Mouse (Mus musculus): Measurements from ENCODE around the gene Isca1. TPM values are rescaled to one million over a fixed set of nuclear protein-coding genes. Genes with fewer than 3 reads are reported as not detected.
"Not testable (repeated sequence)": the region's sequence is repeated elsewhere in the genome, so short reads cannot be mapped to it uniquely, and the experiment has no call there.

The Isca1 gene
- polyA plus RNA-seq, 2 experiments = 138 to 252 TPM

DNA sequence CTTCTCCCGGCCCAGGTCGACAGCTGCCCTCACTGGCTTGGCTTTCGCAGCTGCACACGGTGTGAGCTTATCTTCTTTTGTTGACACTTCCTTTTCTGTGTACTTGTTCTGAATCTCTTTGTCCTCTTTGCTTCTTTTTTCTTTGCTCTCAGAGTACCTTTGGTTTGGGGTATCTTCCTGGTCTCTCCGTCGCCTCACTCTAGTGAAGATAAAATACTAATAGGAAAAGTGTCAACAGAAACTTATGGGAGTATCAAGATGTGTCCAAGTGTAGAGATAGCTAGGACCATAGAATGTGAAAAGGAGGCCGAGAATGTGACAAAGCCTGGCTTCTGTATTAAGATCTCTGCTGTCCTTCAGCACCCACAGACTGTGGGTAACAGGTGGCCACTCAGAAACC lies 12.5 kb upstream of the Isca1 start, which contains the start of gene Gm49354:
Gene Gm49354 (minus strand): TSS at position 101 of the 400 bp plus-strand sequence.
- Histone ChIP-seq H3K9ac (replicated peaks) (no peak within 1 kb of the TSS), H3K4me3 (ENCODE audit: insufficient read depth in 1 of 2, low read depth in 2 of 2, low read length in 2 of 2) (no peak within 1 kb of the TSS), H3K27ac (no peak within 1 kb of the TSS), H3K4me1 (replicated peaks; ENCODE audit: control insufficient read depth in 2 of 2, insufficient read depth in 2 of 2, low read length in 1 of 2) (no peaks in the 10 kb centered on the region; a peak in 2 of 4 replicates), H3K36me3 (replicated peaks; ENCODE audit: control insufficient read depth, insufficient read depth, low read depth) (peaks cover 99% of the 10 kb centered on the region), H3K4me2 (ENCODE audit: low read depth) (no peak within 1 kb of the TSS), H3K27me3 (ENCODE audit: control insufficient read depth, insufficient read depth, low read length) (no peaks in the 10 kb centered on the region), H3K9me3 (ENCODE audit: control insufficient read depth, low read length) (no peaks in the 10 kb centered on the region)
- no peak for ATAC-seq (ENCODE audit: insufficient read depth)
- no peak for DNase-seq (ENCODE audit: low read depth in 3 of 3, low spot score in 3 of 3)
- TF ChIP-seq CTCF (IDR thresholded peaks at IDR 0.05; ENCODE audit: low read depth) (no peak), EP300 (IDR thresholded peaks at IDR 0.05; ENCODE audit: low read depth) (no peak)
- 73% methylated on average over 7 of the region's 7 CpGs for WGBS (ENCODE audit: insufficient replicate concordance)

DNA sequence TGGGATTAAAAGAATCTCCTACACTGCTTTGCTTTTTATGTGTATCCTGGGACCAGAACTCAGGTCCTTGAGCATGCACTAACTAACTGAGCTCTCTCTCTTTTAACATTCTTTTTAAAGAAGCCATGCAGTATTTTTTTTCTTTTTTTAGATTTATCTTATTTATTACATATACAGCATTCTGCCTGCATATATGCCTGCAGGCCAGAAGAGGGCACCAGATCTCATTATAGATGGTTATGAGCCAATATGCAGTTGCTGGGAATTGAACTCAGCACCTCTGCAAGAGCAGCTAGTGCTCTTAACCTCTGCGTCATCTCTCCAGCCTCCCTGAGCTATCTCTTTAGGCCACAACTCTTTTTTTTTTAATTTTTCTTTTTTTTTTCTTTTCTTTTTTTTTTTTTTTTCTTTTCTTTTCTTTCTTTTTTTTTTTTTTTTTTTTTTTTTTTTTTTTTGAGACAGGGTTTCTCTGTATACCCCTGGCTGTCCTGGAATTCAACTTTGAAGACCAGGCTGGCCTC lies 10.2 kb upstream of the Isca1 start:
- not testable (repeated sequence) for ATAC-seq (ENCODE audit: insufficient read depth); DNase-seq (ENCODE audit: low read depth in 3 of 3, low spot score in 3 of 3); H3K9ac ChIP-seq (replicated peaks); H3K27me3 ChIP-seq (ENCODE audit: control insufficient read depth, insufficient read depth, low read length); H3K9me3 ChIP-seq (ENCODE audit: control insufficient read depth, low read length); H3K4me1 ChIP-seq (replicated peaks; ENCODE audit: control insufficient read depth in 2 of 2, insufficient read depth in 2 of 2, low read length in 1 of 2); H3K4me2 ChIP-seq (ENCODE audit: low read depth); H3K27ac ChIP-seq; H3K4me3 ChIP-seq (ENCODE audit: insufficient read depth in 1 of 2, low read depth in 2 of 2, low read length in 2 of 2)
- 97% methylated on average over 1 of the region's 1 CpGs for WGBS (ENCODE audit: insufficient replicate concordance)
- TF ChIP-seq CTCF (IDR thresholded peaks at IDR 0.05; ENCODE audit: low read depth) = peak; percentile 46; the same call in 1 of the 2 replicates
- H3K36me3 ChIP-seq (replicated peaks; ENCODE audit: control insufficient read depth, insufficient read depth, low read depth) = peaks cover 99% of the 10 kb centered on the region

- DNase-seq (ENCODE audit: low read depth in 3 of 3, low spot score in 3 of 3) = no peak
- Histone ChIP-seq H3K4me3 (ENCODE audit: insufficient read depth in 1 of 2, low read depth in 2 of 2, low read length in 2 of 2) (no peak overlapping the region), H3K27me3 (ENCODE audit: control insufficient read depth, insufficient read depth, low read length) (no peaks in the 10 kb centered on the region), H3K9ac (replicated peaks) (no peak overlapping the region), H3K4me1 (replicated peaks; ENCODE audit: control insufficient read depth in 2 of 2, insufficient read depth in 2 of 2, low read length in 1 of 2) (no peaks in the 10 kb centered on the region; a peak in 2 of 4 replicates), H3K36me3 (replicated peaks; ENCODE audit: control insufficient read depth, insufficient read depth, low read depth) (peaks cover 96% of the 10 kb centered on the region), H3K4me2 (ENCODE audit: low read depth) (no peak overlapping the region), H3K9me3 (ENCODE audit: control insufficient read depth, low read length) (no peaks in the 10 kb centered on the region), H3K27ac (no peak overlapping the region)
- 74% methylated on average over 4 of the region's 4 CpGs for WGBS (ENCODE audit: insufficient replicate concordance)
- no peak; the same call in 1 of the 2 replicates for ATAC-seq (ENCODE audit: insufficient read depth)
- TF ChIP-seq CTCF (IDR thresholded peaks at IDR 0.05; ENCODE audit: low read depth) (peak; percentile 67), EP300 (IDR thresholded peaks at IDR 0.05; ENCODE audit: low read depth) (no peak)
These were observed 9.6 kb upstream of the Isca1 start for GRCm38 (mm10) chr13:59779213-59779612.

DNA sequence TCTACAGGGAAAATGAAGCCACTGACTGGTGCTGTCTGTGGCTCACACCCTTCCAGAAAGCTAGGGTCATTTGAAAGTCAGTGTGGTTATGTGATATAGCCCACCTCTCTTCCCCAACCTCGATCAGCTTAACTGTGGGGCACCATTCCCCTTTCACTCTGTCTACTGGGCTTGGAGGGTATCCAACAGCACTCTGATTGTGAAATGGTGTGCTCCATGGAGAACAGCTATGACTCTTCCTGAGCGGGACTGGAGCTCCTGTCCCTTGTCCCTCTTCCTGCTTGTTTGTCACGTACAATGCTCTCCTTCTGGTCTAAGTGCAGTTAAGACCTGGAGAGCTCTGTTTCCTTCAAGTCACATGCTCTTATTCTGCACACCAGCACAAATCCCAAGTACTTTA lies 5.6 kb upstream of the Isca1 start:
- Histone ChIP-seq H3K9ac (replicated peaks) (no peak overlapping the region), H3K4me2 (ENCODE audit: low read depth) (no peak overlapping the region), H3K4me1 (replicated peaks; ENCODE audit: control insufficient read depth in 2 of 2, insufficient read depth in 2 of 2, low read length in 1 of 2) (peaks cover 21 to 26% of the 10 kb centered on the region in 2 experiments), H3K4me3 (ENCODE audit: insufficient read depth in 1 of 2, low read depth in 2 of 2, low read length in 2 of 2) (no peak overlapping the region), H3K36me3 (replicated peaks; ENCODE audit: control insufficient read depth, insufficient read depth, low read depth) (peaks cover 86% of the 10 kb centered on the region), H3K27ac (no peak overlapping the region), H3K9me3 (ENCODE audit: control insufficient read depth, low read length) (no peaks in the 10 kb centered on the region), H3K27me3 (ENCODE audit: control insufficient read depth, insufficient read depth, low read length) (no peaks in the 10 kb centered on the region)
- WGBS (ENCODE audit: insufficient replicate concordance) = 72% methylated on average over 3 of the region's 3 CpGs
- no peak for TF ChIP-seq EP300 (IDR thresholded peaks at IDR 0.05; ENCODE audit: low read depth)
- TF ChIP-seq CTCF (IDR thresholded peaks at IDR 0.05; ENCODE audit: low read depth) = no peak
- DNase-seq (ENCODE audit: low read depth in 3 of 3, low spot score in 3 of 3) (no peak), ATAC-seq (ENCODE audit: insufficient read depth) (no peak)

DNA sequence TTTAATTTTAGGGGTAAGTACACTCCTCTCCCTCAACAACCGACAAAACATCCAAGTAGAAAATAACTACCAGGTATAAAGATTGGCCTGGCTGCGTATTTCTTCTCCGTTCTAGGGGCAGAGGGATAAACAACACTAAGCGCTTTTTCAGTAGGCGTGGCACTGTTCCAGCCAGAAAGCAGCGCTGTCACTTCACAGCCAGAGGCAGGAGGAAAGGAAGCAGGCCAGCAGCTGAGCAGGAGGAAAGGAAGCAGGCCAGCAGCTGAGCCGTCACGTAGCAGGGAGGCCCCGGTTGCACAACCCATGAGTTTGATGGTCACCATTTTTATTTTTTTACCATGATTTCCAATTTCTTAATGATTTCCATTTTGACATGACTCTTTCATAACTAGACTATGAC lies 1.6 kb upstream of the Isca1 start:
- peak; percentile 76 to 83 (median 77) for DNase-seq (ENCODE audit: low read depth in 3 of 3, low spot score in 3 of 3)
- Histone ChIP-seq H3K4me3 (ENCODE audit: insufficient read depth in 1 of 2, low read depth in 2 of 2, low read length in 2 of 2) (peak overlapping the region; percentile 25 to 98; a peak in 3 of 4 replicates), H3K27me3 (ENCODE audit: control insufficient read depth, insufficient read depth, low read length) (no peaks in the 10 kb centered on the region), H3K4me2 (ENCODE audit: low read depth) (peak overlapping the region; percentile 74), H3K27ac (peak overlapping the region; percentile 96), H3K9me3 (ENCODE audit: control insufficient read depth, low read length) (no peaks in the 10 kb centered on the region), H3K9ac (replicated peaks) (peak overlapping the region; percentile 85), H3K4me1 (replicated peaks; ENCODE audit: control insufficient read depth in 2 of 2, insufficient read depth in 2 of 2, low read length in 1 of 2) (peaks cover 34 to 44% of the 10 kb centered on the region in 2 experiments), H3K36me3 (replicated peaks; ENCODE audit: control insufficient read depth, insufficient read depth, low read depth) (peaks cover 66% of the 10 kb centered on the region)
- TF ChIP-seq CTCF (IDR thresholded peaks at IDR 0.05; ENCODE audit: low read depth) (0 out of 2 replicates have a peak, but pooled peaks have one; percentile 21), EP300 (IDR thresholded peaks at IDR 0.05; ENCODE audit: low read depth) (peak; percentile 61)
- WGBS (ENCODE audit: insufficient replicate concordance) = 6% methylated on average over 9 of the region's 9 CpGs
- peak; percentile 37 for ATAC-seq (ENCODE audit: insufficient read depth)

Measured in liver, embryonic 14.5 days (tissue).